Mouse (Mus musculus) cerebellum, postnatal 4 days (tissue): ENCODE data around the gene Muc5b.
"Not testable (repeated sequence)": the region's sequence is repeated elsewhere in the genome, so short reads cannot be mapped to it uniquely, and the experiment has no call there.

ENCODE experiments used
- DNase-seq, 2 experiments: peaks; one replicate each; pipeline ENCODE4 v3.0.0; 2022; ENCODE audit warnings: low spot score in 2 of 2, mixed read lengths in 1 of 2

The Muc5b gene

GRCm38 (mm10) chr7:141838779-141839178 is at the start of gene Muc5b:
TSS of gene Muc5b (plus strand) at chr7:141839070.
- peak in 1 of 2 experiments; percentile 20 for DNase-seq

- no peak for DNase-seq
Observed at GRCm38 (mm10) chr7:141794251-141794650, 44.6 kb upstream of the Muc5b start.

- no peak for DNase-seq
Observed at GRCm38 (mm10) chr7:141803206-141803605, 35.7 kb upstream of the Muc5b start.

GRCm38 (mm10) chr7:141805384-141805783 is 33.5 kb upstream of the Muc5b start:
- DNase-seq, result no peak

DNA sequence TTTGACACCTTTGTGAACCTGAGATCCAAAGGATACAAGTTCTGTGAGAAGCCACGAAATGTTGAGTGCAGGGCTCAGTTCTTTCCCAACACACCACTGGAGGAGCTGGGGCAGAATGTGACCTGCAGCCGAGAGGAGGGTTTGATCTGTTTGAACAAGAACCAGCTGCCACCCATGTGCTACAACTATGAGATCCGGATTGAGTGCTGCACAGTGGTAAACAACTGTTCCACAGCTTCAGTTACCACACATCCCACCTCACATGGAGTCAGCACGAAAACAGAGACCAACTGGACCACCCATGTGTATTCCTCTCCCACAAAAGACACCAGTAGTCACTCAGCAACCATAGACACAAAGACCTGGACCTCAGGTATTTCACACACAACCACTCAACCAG is 31.0 kb upstream of the Muc5b start:
- not testable (repeated sequence) for DNase-seq

- DNase-seq, result not testable (repeated sequence)
Observed at GRCm38 (mm10) chr7:141809933-141810332, 28.9 kb upstream of the Muc5b start.

DNA sequence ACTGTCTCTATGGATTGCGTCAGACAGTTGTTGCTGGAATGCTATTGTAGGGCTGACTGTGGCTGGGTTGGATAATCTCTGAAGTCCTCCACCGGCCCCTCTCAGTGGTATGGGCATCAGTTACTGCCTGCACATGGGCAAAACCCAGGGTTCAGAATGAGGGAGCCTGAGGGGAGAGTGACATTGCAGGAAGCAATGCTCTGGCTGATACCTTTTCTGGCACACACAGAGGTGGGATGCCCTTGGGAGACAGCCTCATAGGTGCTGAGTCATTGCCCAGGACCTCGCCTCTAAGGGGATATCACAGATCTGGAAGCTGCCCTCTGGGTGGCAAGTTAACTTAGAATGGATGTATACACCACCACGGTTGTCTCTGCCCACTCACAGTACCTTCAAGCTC is 25.5 kb upstream of the Muc5b start:
- no peak for DNase-seq

GRCm38 (mm10) chr7:141815361-141815760 is 23.5 kb upstream of the Muc5b start:
- peak in 1 of 2 experiments; percentile 43 for DNase-seq

DNA sequence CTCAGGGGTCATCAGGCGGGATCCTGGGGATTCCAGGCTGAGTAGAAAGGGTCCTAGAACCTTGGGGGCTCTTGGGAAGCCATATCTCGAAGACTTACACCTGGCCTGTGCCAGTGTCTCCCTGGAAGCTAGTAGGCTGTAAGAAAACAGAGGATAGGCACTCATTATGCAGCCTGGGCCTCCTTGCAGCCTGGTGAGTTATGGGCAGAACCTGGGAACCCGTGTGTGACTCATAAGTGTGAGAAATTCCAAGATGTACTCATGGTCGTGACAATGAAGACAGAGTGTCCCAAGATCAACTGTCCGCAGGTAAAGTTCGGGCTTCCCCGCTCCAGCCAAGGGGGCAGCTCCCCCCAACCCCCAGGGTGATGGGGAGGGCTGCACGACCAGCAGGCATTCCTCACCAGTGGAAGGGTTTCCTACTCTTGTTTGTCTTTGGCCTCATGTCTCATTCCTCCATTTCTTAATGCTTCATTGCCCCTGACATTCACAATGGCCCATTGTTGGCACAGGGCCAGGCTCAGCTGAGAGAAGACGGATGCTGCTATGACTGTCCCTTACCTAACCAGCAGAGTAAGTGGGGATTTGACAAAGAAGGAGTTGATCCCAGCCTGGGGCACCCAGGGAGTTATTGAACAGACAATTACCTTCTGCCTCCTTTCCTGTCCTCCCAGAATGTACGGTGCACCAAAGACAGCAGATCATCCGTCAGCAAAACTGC is 21.4 kb upstream of the Muc5b start:
- DNase-seq, result peak in 1 of 2 experiments; percentile 58

DNA sequence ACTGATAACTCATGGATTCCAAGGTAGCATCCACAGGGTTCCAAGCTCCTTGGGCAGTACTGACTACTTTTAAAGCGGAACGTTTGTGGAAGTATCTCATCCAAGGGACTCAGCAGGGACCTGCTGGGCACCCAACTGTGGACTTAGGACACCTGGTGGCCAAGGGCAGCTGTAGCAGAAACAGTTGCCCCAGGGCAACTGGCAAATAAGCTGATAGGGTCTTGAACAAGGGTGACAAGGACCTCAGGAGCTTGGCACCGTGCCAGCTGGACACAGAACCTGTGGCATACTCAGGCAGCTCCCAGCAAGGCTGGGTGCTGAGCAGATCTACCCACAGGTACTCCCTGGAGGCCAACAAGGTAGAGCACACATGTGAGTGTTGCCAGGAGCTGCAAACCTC is 20.6 kb upstream of the Muc5b start:
- DNase-seq, result no peak

- no peak for DNase-seq
Observed at GRCm38 (mm10) chr7:141822582-141823261, 16.1 kb upstream of the Muc5b start.

DNA sequence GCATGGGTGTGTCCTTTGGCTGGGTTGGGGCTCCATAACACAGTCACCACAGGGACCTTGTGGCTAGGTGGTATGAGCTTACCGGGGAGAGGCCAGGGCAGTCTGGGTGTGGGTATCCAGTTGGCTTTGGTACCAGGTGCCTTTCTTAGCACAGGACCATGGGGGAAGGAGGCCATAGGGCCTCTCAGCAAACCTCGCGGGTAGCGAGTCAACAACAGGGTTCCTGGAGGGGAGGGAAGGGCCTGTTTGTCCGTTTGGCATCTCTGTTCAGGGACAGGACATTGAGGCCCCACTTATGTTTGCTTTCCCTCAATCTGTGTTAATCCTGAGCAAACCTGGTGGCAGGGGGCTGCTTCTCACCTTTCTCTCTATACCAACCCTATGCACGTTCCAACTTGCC is 15.2 kb upstream of the Muc5b start:
- no peak for DNase-seq

DNA sequence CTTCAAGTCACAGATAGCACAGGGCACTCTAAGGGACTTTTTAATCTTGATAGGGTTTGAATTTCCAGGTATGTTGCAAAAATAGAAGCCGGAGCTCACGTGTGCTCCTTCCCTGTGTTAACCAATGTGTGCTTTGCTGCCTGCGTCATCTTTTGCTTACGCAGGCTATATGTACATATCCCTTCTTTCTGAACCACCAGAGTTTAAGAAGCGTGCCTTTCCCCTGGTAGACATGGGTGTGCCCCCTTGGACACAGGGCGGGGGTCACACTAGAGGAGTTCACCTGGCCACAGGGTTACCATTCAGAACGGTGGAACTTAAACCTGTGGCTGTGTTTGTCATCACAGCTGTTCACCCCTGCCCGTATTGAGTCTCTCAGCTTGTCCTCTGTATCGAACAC is 14.5 kb upstream of the Muc5b start:
- no peak for DNase-seq

DNA sequence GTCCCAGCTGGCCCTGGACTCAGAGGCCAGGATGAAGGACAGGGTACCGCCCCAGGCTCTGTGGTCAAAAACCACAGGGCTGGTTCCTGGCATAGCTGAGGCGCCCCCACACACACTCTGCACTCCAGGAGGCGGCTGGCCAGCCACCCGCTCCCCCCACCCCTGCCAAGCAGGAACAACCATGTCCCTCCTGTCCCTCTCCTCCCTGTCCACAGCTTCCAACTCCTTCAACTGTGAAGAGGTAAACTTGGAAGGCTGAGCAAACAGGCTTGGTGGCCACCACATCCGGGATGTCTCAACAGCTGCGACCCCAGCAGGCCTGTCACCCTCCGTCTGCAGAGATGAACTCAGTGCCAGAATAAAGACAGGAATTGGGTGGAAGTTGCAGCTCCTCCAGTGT is 2.9 kb upstream of the Muc5b start:
- peak in 1 of 2 experiments; percentile 20 for DNase-seq

DNA sequence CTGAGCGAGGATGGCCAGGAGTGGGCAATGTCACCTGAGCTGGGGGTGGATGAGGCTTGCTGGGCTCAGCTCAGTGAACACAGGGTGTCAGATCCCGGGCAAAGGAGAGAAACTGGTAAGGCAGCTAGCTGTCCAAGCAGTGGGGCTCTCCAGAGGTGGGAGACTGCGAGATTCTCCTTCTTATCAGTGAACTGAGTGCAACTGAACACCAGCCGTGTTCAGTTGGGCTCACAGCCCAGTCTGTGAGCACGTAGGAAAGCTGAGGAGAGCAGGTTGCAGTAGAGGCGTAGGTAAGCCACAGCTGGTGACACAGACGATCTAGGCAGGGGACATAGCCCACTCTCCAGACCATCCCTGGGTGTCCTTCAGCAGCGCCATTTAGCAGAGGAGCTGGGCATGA is 2.4 kb upstream of the Muc5b start:
- DNase-seq, result no peak

DNA sequence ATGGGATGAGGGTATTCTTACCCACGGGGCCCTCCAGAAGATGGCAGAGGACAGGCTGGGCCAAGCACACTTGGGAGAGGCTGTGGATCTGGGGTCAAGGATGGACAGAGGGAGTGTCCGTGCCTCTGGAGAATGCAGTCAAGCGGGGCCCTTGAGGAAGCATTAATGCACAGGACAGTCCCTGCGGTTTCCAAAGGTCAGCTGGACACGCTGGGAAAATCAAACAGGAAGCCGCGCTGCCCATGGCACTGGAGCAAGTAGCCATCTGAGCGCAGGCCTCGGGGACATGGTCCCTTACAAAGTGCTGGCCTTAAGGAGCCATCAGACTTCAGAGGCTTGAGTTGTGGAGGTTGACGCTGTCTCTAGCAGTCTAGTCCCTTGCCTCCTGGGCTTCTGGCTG is 1.5 kb downstream of the Muc5b start:
- DNase-seq, result no peak

- DNase-seq, result no peak
Observed at GRCm38 (mm10) chr7:141861046-141861445, 22.2 kb downstream of the Muc5b start.

- DNase-seq, result no peak
Observed at GRCm38 (mm10) chr7:141869644-141870043, 30.8 kb downstream of the Muc5b start.

DNA sequence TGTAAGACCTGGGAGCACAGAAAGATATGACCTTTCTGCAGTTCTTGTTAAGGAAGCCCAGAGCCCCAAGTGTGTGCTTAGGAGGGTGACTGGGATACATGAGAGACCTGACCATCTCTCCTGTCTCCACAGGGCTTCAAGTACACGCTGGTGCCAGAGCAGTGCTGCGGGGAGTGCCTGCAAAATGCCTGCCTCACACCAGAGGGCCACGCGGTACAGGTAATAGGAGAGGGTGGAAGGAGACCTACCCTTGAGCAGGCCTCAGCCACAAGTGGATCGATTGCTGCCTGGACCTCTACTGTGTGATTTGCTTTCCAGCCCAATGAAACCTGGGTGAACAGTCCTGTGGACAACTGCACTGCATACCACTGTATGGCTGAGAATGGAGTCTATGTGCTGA is 31.7 kb downstream of the Muc5b start:
- DNase-seq, result peak in 1 of 2 experiments; percentile 8

- DNase-seq, result no peak
Observed at GRCm38 (mm10) chr7:141874891-141875290, 36.0 kb downstream of the Muc5b start.

- DNase-seq, result no peak
Observed at GRCm38 (mm10) chr7:141878813-141879212, 39.9 kb downstream of the Muc5b start.

DNA sequence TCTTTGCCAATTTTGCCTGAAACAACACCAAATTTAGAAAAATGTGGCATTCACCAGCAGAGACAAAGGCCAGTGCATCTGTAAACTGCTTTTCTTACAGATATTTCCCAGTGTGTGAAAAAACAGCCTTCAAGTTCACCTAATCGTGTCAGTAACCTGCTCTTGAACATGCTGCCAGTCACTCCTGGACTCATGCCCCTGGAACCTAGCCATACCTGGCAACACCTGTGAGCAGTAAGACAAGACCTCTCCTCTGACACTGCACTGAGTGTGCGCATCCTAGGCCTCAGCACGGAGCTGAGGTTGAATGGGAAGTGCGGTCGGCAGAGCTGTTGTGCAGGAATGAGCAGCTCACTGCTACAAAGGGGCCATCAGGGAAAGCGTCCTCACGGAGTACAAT is 53.3 kb downstream of the Muc5b start:
- DNase-seq, result no peak

- DNase-seq, result no peak
Observed at GRCm38 (mm10) chr7:141901825-141902224, 63.0 kb downstream of the Muc5b start.
